Mouse (Mus musculus) liver, embryonic 15.5 days (tissue): ENCODE results near the gene Slc26a5. TPM values are rescaled to one million over a fixed set of nuclear protein-coding genes. Genes with fewer than 3 reads are reported as not detected.

Experiments
- ATAC-seq: fragments of 200-750 bp; cut with Nextera tagmentation; 2 replicates; pipeline ENCODE4 v1.8.0; 2017; ENCODE audit warnings: moderate number of reproducible peaks, mild to moderate bottlenecking, moderate library complexity; ENCODE audit not compliant: insufficient read depth
- H3K27ac ChIP-seq: fragments of 300-500 bp; sonication (generic); replicated peaks from 2 replicates; pipeline ENCODE4 v1.5.1; 2015; ENCODE audit warnings: mild to moderate bottlenecking, inconsistent platforms
- H3K27me3 ChIP-seq: fragments of 300-500 bp; sonication (generic); 2 replicates; pipeline ENCODE4 v1.6.1; 2015; ENCODE audit warnings: mild to moderate bottlenecking, inconsistent platforms
- H3K36me3 ChIP-seq: fragments of 300-500 bp; sonication (generic); replicated peaks from 2 replicates; pipeline ENCODE4 v1.6.1; 2015; ENCODE audit warnings: moderate library complexity, mild to moderate bottlenecking, inconsistent platforms
- H3K4me1 ChIP-seq: fragments of 300-500 bp; sonication (generic); replicated peaks from 2 replicates; pipeline ENCODE4 v1.6.1; 2015; ENCODE audit warnings: inconsistent platforms
- H3K4me2 ChIP-seq: fragments of 300-500 bp; sonication (generic); 2 replicates; pipeline ENCODE4 v1.6.1; 2015; ENCODE audit warnings: moderate library complexity, mild to moderate bottlenecking, inconsistent platforms
- H3K4me3 ChIP-seq: fragments of 300-500 bp; sonication (generic); replicated peaks from 2 replicates; pipeline ENCODE4 v1.5.1; 2015; ENCODE audit warnings: mild to moderate bottlenecking, inconsistent platforms
- H3K9ac ChIP-seq: fragments of 300-500 bp; sonication (generic); 2 replicates; pipeline ENCODE4 v1.6.1; 2015; ENCODE audit warnings: moderate library complexity, mild to moderate bottlenecking, inconsistent platforms
- H3K9me3 ChIP-seq: fragments of 300-500 bp; sonication (generic); replicated peaks from 2 replicates; pipeline ENCODE4 v1.6.1; 2016; ENCODE audit warnings: inconsistent platforms
- WGBS: fragments of 180-500 bp; shearing (Covaris S2); methylation state at CpG from one replicate; pipeline ENCODE4 v1.1.7; 2015; ENCODE audit warnings: mixed read lengths; ENCODE audit not compliant: insufficient replicate concordance; 5-methylcytosine and 5-hydroxymethylcytosine counted together
- polyA plus RNA-seq: library from polyadenylated mRNA; unstranded; fragments of >200 nt; fragmentation: Nextera tagmentation; extraction: Ambion mirVana; gene quantifications from 2 replicates; pipeline ENCODE4 v1.2.1, GENCODE M21; 2015

Slc26a5 gene
- polyA plus RNA-seq, 1 experiment from 2014 or later, result not detected

DNA sequence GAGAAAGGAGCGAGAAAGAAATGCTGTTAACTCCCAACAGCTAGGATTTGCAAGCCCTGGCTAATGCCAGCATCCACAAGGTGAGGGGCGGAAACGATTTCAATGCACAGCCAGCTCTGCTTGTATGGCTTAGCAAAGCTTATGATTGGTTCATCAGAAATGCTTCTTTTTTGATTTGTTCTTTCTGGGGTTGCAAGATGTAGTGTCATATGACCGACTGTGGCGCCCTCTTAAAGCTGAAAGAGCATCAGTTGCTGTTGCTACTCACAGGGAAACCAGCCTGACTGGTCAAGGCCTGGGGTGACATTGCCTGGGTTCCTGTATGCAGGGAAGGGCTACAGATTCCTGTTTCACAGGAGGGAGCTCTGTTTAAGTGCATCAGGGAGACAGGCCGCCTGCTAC is 908 bp upstream of the Slc26a5 start:
- no peak for ATAC-seq
- 17% methylated on average over 6 of the region's 6 CpGs for WGBS

DNA sequence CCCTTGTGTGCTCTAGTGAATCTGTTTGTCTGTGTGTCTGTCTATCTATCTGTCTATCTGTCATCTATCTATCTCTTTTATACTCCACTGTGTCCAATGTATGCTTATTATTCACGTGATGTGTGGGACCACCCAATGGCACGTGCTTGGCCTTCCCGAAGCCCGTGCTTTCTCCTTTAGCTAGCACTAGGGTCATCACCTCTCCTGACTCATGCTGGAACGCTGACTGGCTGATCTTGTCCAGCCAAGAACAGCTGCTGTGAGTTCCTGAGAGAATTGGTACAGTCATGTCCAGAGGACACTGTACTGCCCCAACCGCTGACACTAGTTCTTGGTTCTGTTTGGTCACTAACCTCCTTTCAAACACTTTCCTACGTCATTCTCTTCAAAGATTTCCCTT is 6.8 kb downstream of the Slc26a5 start:
- H3K4me1 ChIP-seq, result no peaks in the 10 kb centered on the region
- no peaks in the 10 kb centered on the region for H3K27me3 ChIP-seq
- 63% methylated on average over 7 of the region's 7 CpGs for WGBS
- no peak overlapping the region for H3K27ac ChIP-seq
- no peaks in the 10 kb centered on the region for H3K36me3 ChIP-seq
- H3K9me3 ChIP-seq, result no peaks in the 10 kb centered on the region
- H3K9ac ChIP-seq, result no peak overlapping the region
- ATAC-seq, result no peak
- no peak overlapping the region for H3K4me3 ChIP-seq
- H3K4me2 ChIP-seq, result no peak overlapping the region

More for the DNA sequence above, 908 bp upstream of the Slc26a5 start:
- Histone ChIP-seq H3K9me3 (no peaks in the 10 kb centered on the region), H3K9ac (no peak overlapping the region), H3K4me3 (no peak overlapping the region), H3K27me3 (peaks cover 24% of the 10 kb centered on the region), H3K4me1 (no peaks in the 10 kb centered on the region), H3K36me3 (no peaks in the 10 kb centered on the region), H3K27ac (no peak overlapping the region), H3K4me2 (no peak overlapping the region)

GRCm38 (mm10) chr5:21851679-21852340 is 13.6 kb downstream of the Slc26a5 start:
- Histone ChIP-seq H3K27me3 (no peaks in the 10 kb centered on the region), H3K4me1 (no peaks in the 10 kb centered on the region), H3K36me3 (no peaks in the 10 kb centered on the region), H3K9me3 (no peaks in the 10 kb centered on the region), H3K4me3 (no peak overlapping the region), H3K27ac (no peak overlapping the region), H3K4me2 (no peak overlapping the region), H3K9ac (no peak overlapping the region)
- 32% methylated on average over 10 of the region's 10 CpGs for WGBS
- no peak for ATAC-seq

GRCm38 (mm10) chr5:21847438-21847837 is 18.0 kb downstream of the Slc26a5 start:
- no peaks in the 10 kb centered on the region for H3K36me3 ChIP-seq
- no peak overlapping the region for H3K4me3 ChIP-seq
- no peak overlapping the region for H3K4me2 ChIP-seq
- no peak for ATAC-seq
- H3K9ac ChIP-seq, result no peak overlapping the region
- WGBS, result 52% methylated on average over 6 of the region's 6 CpGs
- H3K27ac ChIP-seq, result no peak overlapping the region
- H3K27me3 ChIP-seq, result no peaks in the 10 kb centered on the region
- H3K9me3 ChIP-seq, result no peaks in the 10 kb centered on the region
- H3K4me1 ChIP-seq, result no peaks in the 10 kb centered on the region

GRCm38 (mm10) chr5:21846616-21847290 is 18.7 kb downstream of the Slc26a5 start:
- no peak overlapping the region for H3K4me2 ChIP-seq
- no peak for ATAC-seq

GRCm38 (mm10) chr5:21844676-21845075 is 20.7 kb downstream of the Slc26a5 start:
- no peaks in the 10 kb centered on the region for H3K9me3 ChIP-seq
- no peak overlapping the region for H3K27ac ChIP-seq
- no peak overlapping the region for H3K4me2 ChIP-seq
- no peak overlapping the region for H3K4me3 ChIP-seq
- WGBS, result 50% methylated on average over 4 of the region's 4 CpGs
- H3K9ac ChIP-seq, result no peak overlapping the region
- no peaks in the 10 kb centered on the region for H3K4me1 ChIP-seq
- H3K27me3 ChIP-seq, result no peaks in the 10 kb centered on the region
- H3K36me3 ChIP-seq, result no peaks in the 10 kb centered on the region
- no peak for ATAC-seq

More at GRCm38 (mm10) chr5:21846616-21847290, 18.7 kb downstream of the Slc26a5 start:
- Histone ChIP-seq H3K36me3 (no peaks in the 10 kb centered on the region), H3K4me3 (no peak overlapping the region), H3K9ac (no peak overlapping the region), H3K4me1 (no peaks in the 10 kb centered on the region), H3K27ac (no peak overlapping the region), H3K27me3 (no peaks in the 10 kb centered on the region), H3K9me3 (no peaks in the 10 kb centered on the region)
- 52% methylated on average over 20 of the region's 20 CpGs for WGBS

GRCm38 (mm10) chr5:21831761-21832160 is 33.6 kb downstream of the Slc26a5 start:
- no peak overlapping the region for H3K9ac ChIP-seq
- no peak for ATAC-seq
- WGBS, result 48% methylated on average over 3 of the region's 3 CpGs
- H3K27ac ChIP-seq, result no peak overlapping the region
- no peaks in the 10 kb centered on the region for H3K27me3 ChIP-seq
- H3K4me3 ChIP-seq, result no peak overlapping the region
- no peaks in the 10 kb centered on the region for H3K9me3 ChIP-seq
- no peaks in the 10 kb centered on the region for H3K36me3 ChIP-seq
- H3K4me1 ChIP-seq, result no peaks in the 10 kb centered on the region
- no peak overlapping the region for H3K4me2 ChIP-seq

DNA sequence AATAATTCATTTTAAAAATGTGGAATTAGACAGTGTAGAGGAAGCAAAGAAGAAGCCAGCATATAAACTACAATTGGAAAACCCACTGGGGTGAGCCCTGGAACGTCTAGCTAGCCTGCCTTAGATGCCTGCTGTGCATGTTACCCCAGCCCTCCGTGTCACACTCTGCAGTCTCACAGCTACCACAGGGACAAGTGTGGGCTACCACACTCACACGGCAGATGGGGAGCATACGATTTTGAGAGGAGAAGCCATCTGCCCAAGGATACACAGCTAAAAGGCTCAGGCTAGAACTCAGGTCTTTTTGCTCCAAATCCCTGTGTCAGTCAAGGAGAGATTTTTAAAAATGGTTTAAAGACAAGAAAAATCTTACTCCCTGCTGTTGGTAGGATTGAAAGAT is 36.5 kb downstream of the Slc26a5 start:
- H3K27me3 ChIP-seq, result no peaks in the 10 kb centered on the region
- H3K4me3 ChIP-seq, result no peak overlapping the region
- H3K36me3 ChIP-seq, result no peaks in the 10 kb centered on the region
- no peak overlapping the region for H3K9ac ChIP-seq
- no peak overlapping the region for H3K27ac ChIP-seq
- ATAC-seq, result no peak
- H3K4me2 ChIP-seq, result no peak overlapping the region
- 48% methylated on average over 4 of the region's 4 CpGs for WGBS
- no peaks in the 10 kb centered on the region for H3K4me1 ChIP-seq
- H3K9me3 ChIP-seq, result no peaks in the 10 kb centered on the region

DNA sequence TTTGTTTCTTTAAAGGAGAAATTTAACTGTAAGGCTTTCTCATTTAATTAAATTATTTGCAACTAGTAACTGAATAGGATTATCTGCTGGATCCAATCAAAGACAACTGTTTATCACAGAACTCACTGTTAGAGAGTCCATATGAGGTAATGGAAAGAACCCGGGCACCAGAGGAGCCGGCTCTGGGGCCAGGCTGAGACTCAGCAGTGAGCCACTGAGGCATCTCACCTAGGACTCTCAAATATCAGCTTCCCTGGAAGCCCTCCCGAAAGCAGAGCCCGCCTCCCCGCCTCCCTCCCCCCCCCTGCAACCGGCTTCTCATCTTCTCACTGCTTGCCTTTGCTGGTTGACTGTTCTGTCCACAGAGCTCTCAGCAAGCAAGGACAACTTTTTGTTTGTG is 37.8 kb downstream of the Slc26a5 start:
- ATAC-seq, result no peak
- no peaks in the 10 kb centered on the region for H3K4me1 ChIP-seq
- no peak overlapping the region for H3K4me2 ChIP-seq
- WGBS, result 28% methylated on average over 6 of the region's 6 CpGs
- H3K27me3 ChIP-seq, result no peaks in the 10 kb centered on the region
- H3K9me3 ChIP-seq, result no peaks in the 10 kb centered on the region
- H3K27ac ChIP-seq, result no peak overlapping the region
- no peak overlapping the region for H3K4me3 ChIP-seq
- H3K9ac ChIP-seq, result no peak overlapping the region
- H3K36me3 ChIP-seq, result no peaks in the 10 kb centered on the region

DNA sequence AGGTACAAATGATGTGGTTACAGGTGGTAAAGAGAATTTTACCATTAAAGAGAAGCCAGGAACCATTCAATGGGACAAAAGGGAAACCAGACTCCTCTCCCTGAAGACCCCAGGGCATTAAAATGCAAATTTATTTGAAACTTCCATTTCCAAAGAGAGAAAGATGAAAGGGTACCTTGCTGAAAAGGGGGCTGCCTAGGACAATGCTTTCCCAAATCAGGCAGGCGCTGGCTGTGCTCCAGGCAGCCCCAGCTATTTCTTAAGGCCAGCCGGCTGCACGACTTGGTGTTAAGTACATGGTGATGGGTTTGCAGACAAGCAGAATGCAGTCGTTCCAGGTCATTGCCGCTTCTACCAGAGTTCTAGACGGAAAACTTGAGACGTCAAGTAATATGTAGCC is 39.0 kb downstream of the Slc26a5 start:
- 61% methylated on average over 7 of the region's 7 CpGs for WGBS
- no peaks in the 10 kb centered on the region for H3K27me3 ChIP-seq
- no peak overlapping the region for H3K4me3 ChIP-seq
- H3K4me1 ChIP-seq, result no peaks in the 10 kb centered on the region
- no peak for ATAC-seq
- H3K9me3 ChIP-seq, result no peaks in the 10 kb centered on the region
- H3K9ac ChIP-seq, result no peak overlapping the region
- no peak overlapping the region for H3K27ac ChIP-seq
- no peak overlapping the region for H3K4me2 ChIP-seq
- no peaks in the 10 kb centered on the region for H3K36me3 ChIP-seq

DNA sequence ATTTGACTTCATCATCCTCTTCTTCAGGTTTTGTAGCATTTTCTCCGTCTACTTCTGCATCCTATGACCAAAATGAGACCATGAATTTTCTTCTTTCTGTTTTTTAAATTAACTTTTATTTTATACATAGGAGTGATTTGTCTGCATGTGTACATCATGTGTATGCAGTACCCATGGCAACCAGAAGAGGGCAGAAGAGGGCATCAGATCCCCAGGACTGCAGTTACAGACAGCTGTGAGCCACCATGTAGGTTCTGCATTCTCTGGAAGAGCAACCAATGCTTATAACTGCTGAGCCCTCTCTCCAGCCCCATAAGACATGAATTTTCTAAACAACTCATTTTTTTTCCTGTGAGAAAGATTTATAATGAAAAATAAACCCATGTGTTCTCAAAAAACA is 51.4 kb downstream of the Slc26a5 start:
- no peaks in the 10 kb centered on the region for H3K36me3 ChIP-seq
- H3K27ac ChIP-seq, result no peak overlapping the region
- no peak for ATAC-seq
- no peak overlapping the region for H3K9ac ChIP-seq
- 21% methylated on average over 1 of the region's 1 CpGs for WGBS
- no peaks in the 10 kb centered on the region for H3K9me3 ChIP-seq
- H3K4me3 ChIP-seq, result no peak overlapping the region
- H3K27me3 ChIP-seq, result no peaks in the 10 kb centered on the region
- H3K4me2 ChIP-seq, result no peak overlapping the region
- no peaks in the 10 kb centered on the region for H3K4me1 ChIP-seq

DNA sequence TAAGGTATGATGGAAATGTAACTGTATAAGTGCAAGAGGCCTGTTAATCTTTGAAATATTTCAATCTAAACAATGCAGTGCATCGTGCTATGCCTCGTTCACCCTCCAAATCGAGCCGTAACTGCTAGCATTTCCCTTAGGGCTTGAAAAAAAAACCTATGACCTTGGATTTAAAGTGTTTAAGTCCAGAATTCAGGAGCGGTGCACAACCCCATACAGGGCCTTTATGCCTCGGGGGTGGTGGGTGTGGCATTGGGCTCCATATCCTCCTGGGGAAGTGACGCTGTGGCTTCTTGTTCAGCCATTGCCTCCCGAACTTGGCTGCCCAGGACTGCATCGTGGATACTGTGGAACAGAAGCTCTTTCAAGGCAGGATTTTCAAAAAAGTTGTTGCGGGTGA is 54.5 kb downstream of the Slc26a5 start:
- H3K27me3 ChIP-seq, result no peaks in the 10 kb centered on the region
- H3K4me3 ChIP-seq, result no peak overlapping the region
- no peaks in the 10 kb centered on the region for H3K4me1 ChIP-seq
- no peaks in the 10 kb centered on the region for H3K9me3 ChIP-seq
- no peak for ATAC-seq
- no peak overlapping the region for H3K9ac ChIP-seq
- H3K4me2 ChIP-seq, result no peak overlapping the region
- WGBS, result 66% methylated on average over 10 of the region's 10 CpGs
- H3K27ac ChIP-seq, result no peak overlapping the region
- H3K36me3 ChIP-seq, result no peaks in the 10 kb centered on the region
